Mouse (Mus musculus) left cerebral cortex, postnatal 36 days (tissue): ENCODE results near the gene Col13a1. TPM values are rescaled to one million over a fixed set of nuclear protein-coding genes. Genes with fewer than 3 reads are reported as not detected.

Experiments used
- DNase-seq, 2 experiments: peaks; one replicate each; pipeline ENCODE4 v3.0.0; 2021 to 2022; ENCODE audit warnings: low spot score in 2 of 2, mixed read lengths in 1 of 2
- intact Hi-C: fragments of 180-260 bp; cut with DNase I; formaldehyde crosslinking; loops from one replicate; pipeline ENCODE4 v1.15.1; 2025
- total RNA-seq, 2 experiments: library from RNA; stranded (reverse); gene quantifications; 2 replicates each; pipeline ENCODE4 v1.2.3; 2021

Col13a1 gene
- total RNA-seq, 2 experiments from 2014 or later = 0.88 to 1.2 TPM

GRCm38 (mm10) chr10:61837286-61837685 lies 141.6 kb downstream of the Col13a1 start:
- peak in 1 of 2 experiments; percentile 24 for DNase-seq
- intact Hi-C loops = loop anchor here (5.0 kb wide), 1 partner anchor 265 kb away; no protein-coding TSS in a partner anchor

GRCm38 (mm10) chr10:61834288-61834687 lies 144.6 kb downstream of the Col13a1 start:
- DNase-seq = no peak
- intact Hi-C loops = no loop called here

- intact Hi-C loops = no loop called here
- no peak for DNase-seq
These were observed 146.2 kb downstream of the Col13a1 start for GRCm38 (mm10) chr10:61832713-61833112.

- intact Hi-C loops = no loop called here
- no peak for DNase-seq
These were observed 147.2 kb downstream of the Col13a1 start for GRCm38 (mm10) chr10:61831741-61832140.

GRCm38 (mm10) chr10:61831251-61831650 lies 147.7 kb downstream of the Col13a1 start:
- intact Hi-C loops = no loop called here
- DNase-seq = no peak

GRCm38 (mm10) chr10:61830817-61831216 lies 148.1 kb downstream of the Col13a1 start:
- intact Hi-C loops = no loop called here
- DNase-seq = no peak

GRCm38 (mm10) chr10:61829046-61829445 lies 149.9 kb downstream of the Col13a1 start:
- intact Hi-C loops = no loop called here
- DNase-seq = no peak

- intact Hi-C loops = no loop called here
- DNase-seq = no peak
These were observed 150.7 kb downstream of the Col13a1 start for GRCm38 (mm10) chr10:61827950-61828936.

- no peak for DNase-seq
- intact Hi-C loops = no loop called here
These were observed 152.0 kb downstream of the Col13a1 start for GRCm38 (mm10) chr10:61826753-61827435.

- intact Hi-C loops = no loop called here
- no peak for DNase-seq
These were observed 152.7 kb downstream of the Col13a1 start for GRCm38 (mm10) chr10:61825979-61826752.

GRCm38 (mm10) chr10:61825536-61825935 lies 153.4 kb downstream of the Col13a1 start:
- intact Hi-C loops = no loop called here
- no peak for DNase-seq

GRCm38 (mm10) chr10:61823731-61824115 lies 155.2 kb downstream of the Col13a1 start:
- intact Hi-C loops = no loop called here
- DNase-seq = no peak

- intact Hi-C loops = no loop called here
- no peak for DNase-seq
These were observed 155.8 kb downstream of the Col13a1 start for GRCm38 (mm10) chr10:61822968-61823730.

GRCm38 (mm10) chr10:61820050-61820449 lies 158.9 kb downstream of the Col13a1 start:
- no peak for DNase-seq
- intact Hi-C loops = no loop called here

GRCm38 (mm10) chr10:61811987-61812386 lies 166.9 kb downstream of the Col13a1 start:
- intact Hi-C loops = no loop called here
- no peak for DNase-seq

- DNase-seq = no peak
- intact Hi-C loops = no loop called here
These were observed 180.8 kb downstream of the Col13a1 start for GRCm38 (mm10) chr10:61798133-61798576.

GRCm38 (mm10) chr10:61795458-61795857 lies 183.4 kb downstream of the Col13a1 start:
- intact Hi-C loops = no loop called here
- no peak for DNase-seq

- DNase-seq = no peak
These were observed 183.9 kb downstream of the Col13a1 start for GRCm38 (mm10) chr10:61794971-61795370.

GRCm38 (mm10) chr10:61793015-61793414 lies 185.9 kb downstream of the Col13a1 start:
- intact Hi-C loops = no loop called here
- DNase-seq = no peak

More at GRCm38 (mm10) chr10:61794971-61795370, 183.9 kb downstream of the Col13a1 start:
- intact Hi-C loops = no loop called here
